Mouse (Mus musculus): ENCODE measurements around the gene Ptchd3.
A peak's percentile ranks its signal among the peaks of the same experiment; 100 is the strongest.

DNA sequence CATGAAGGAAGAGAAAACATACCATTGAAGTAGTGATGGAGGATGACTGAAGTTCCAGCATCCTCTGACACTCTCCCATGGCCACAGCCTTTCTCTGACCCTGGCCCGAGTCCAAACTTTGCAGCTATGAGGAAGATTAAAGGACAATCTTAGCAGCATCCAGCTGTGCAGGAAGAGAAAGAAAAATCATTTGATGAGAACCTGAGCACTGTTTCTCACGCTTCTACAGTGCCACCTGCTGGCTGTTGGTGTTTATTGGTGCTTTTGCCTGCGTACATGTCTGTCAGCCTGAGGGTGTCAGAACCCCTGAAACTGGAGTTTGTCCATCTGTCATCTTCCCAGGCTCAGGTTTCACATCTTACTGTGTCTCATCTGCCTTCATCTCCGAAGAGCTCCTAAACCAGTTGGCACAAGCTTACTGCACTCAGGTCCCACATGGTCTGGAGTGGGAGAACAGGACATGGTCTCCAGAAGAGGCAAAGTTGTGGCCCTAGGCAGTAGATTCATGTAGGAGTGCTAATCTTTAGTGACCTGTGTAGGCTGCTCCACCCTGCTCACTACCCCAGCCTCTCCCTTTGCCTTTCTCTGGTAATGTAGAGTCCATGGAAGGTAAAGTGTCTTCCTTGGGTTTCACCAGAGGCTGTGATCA, 21.7 kb upstream of the Ptchd3 start:
- peak; percentile 84 for TF ChIP-seq CTCF (IDR thresholded peaks at IDR 0.05; ENCODE audit: borderline replicate concordance, extremely low read depth, insufficient read depth, insufficient read length)
- no peak for TF ChIP-seq POLR2A (IDR thresholded peaks at IDR 0.05; ENCODE audit: borderline replicate concordance, extremely low read depth, insufficient read depth, insufficient read length, poor library complexity, severe bottlenecking)

Data from brain, embryonic 14.5 days (tissue).